In the genomic region with DNA sequence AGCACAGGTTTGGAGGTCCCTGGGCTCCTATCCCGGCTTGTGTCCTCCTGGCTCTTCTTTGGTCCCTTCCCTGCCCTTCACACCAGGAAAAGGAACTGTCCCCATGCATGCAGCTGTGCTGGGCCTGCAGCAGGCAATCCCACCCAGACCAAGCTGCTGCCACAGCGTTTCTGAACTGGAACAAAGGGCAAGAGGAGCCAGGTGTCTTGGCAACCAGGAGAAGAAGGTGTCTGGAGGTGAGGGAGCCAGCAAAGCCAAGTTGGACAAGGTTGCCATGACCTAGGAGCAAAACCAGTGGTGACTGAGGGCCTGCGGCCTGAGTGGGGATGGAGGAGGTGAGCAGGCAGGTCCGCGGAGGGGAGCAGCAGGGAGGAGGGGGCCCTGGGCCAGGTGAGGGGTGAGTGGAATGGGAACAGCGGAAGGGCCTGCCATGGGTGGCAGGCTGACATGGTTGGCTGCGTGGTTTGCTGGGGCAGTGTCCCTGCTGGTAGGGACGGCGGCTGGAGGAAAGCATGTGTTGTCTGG, we compare ENCODE assay signal across 8 mouse cellular contexts. TPM values are rescaled to one million over a fixed set of nuclear protein-coding genes. Genes with fewer than 3 reads are reported as not detected.
A peak's percentile ranks its signal among the peaks of the same experiment; 100 is the strongest.
DNase-seq lines count a peak whose midpoint lies in the region; ATAC-seq and TF ChIP-seq lines count a peak whose summit lies in the region.

A gene (plus strand): TSS at position 126 of the 525 bp plus-strand sequence.

- H3K27ac ChIP-seq in cerebellum, adult 2 months (ENCODE audit: insufficient read depth, low read length) = no peak within 1 kb of the TSS
- H3K27ac ChIP-seq in forebrain, postnatal 0 days (ENCODE audit: low read depth, low read length) = no peak within 1 kb of the TSS
- no peak within 1 kb of the TSS for H3K27ac ChIP-seq in hindbrain, embryonic 15.5 days (replicated peaks)
- peak within 1 kb of the TSS; percentile 46; the same call in 1 of the 2 replicates for H3K27ac ChIP-seq in liver, embryonic 12.5 days

- no peaks in the 10 kb centered on the region for H3K36me3 ChIP-seq in forebrain, postnatal 0 days (ENCODE audit: insufficient read depth)
- no peaks in the 10 kb centered on the region for H3K36me3 ChIP-seq in hindbrain, embryonic 15.5 days
- H3K36me3 ChIP-seq in liver, embryonic 12.5 days = no peaks in the 10 kb centered on the region

- no peaks in the 10 kb centered on the region for H3K4me1 ChIP-seq in cerebellum, adult 2 months (ENCODE audit: control insufficient read depth, insufficient read depth, low read length)
- no peaks in the 10 kb centered on the region for H3K4me1 ChIP-seq in forebrain, postnatal 0 days (ENCODE audit: insufficient read depth)
- H3K4me1 ChIP-seq in hindbrain, embryonic 15.5 days (replicated peaks) = no peaks in the 10 kb centered on the region
- H3K4me1 ChIP-seq in liver, embryonic 12.5 days = peaks cover 69% of the 10 kb centered on the region

- TF ChIP-seq CTCF in cerebellum, adult 2 months (IDR thresholded peaks at IDR 0.05; ENCODE audit: borderline replicate concordance, insufficient read depth, low read depth, low read length) = no peak
- no peak for TF ChIP-seq CTCF in forebrain, postnatal 0 days (IDR thresholded peaks at IDR 0.05; ENCODE audit: low read depth)

- no peaks in the 10 kb centered on the region for H3K27me3 ChIP-seq in cerebellum, adult 2 months (ENCODE audit: control insufficient read depth, insufficient read depth, low read length)
- H3K27me3 ChIP-seq in forebrain, postnatal 0 days (ENCODE audit: insufficient read depth, low read length) = no peaks in the 10 kb centered on the region
- H3K27me3 ChIP-seq in hindbrain, embryonic 15.5 days = no peaks in the 10 kb centered on the region
- H3K27me3 ChIP-seq in liver, embryonic 12.5 days (replicated peaks) = no peaks in the 10 kb centered on the region

- ATAC-seq in activated CD4-positive, CD25-positive, alpha-beta regulatory T cell, adult 4 months = no peak
- ATAC-seq in forebrain, postnatal 0 days = no peak
- ATAC-seq in hindbrain, embryonic 15.5 days (ENCODE audit: low FRiP score, low read depth) = no peak
- ATAC-seq in liver, embryonic 12.5 days = no peak
- no peak for ATAC-seq in frontal cortex, adult (ENCODE audit: low TSS enrichment)

- no peaks in the 10 kb centered on the region for H3K9me3 ChIP-seq in forebrain, postnatal 0 days (ENCODE audit: low read length)
- H3K9me3 ChIP-seq in hindbrain, embryonic 15.5 days = no peaks in the 10 kb centered on the region
- no peaks in the 10 kb centered on the region for H3K9me3 ChIP-seq in liver, embryonic 12.5 days (replicated peaks)

- H3K4me2 ChIP-seq in forebrain, postnatal 0 days (ENCODE audit: low read depth) = no peak within 1 kb of the TSS
- H3K4me2 ChIP-seq in hindbrain, embryonic 15.5 days = no peak within 1 kb of the TSS
- no peak within 1 kb of the TSS for H3K4me2 ChIP-seq in liver, embryonic 12.5 days

- WGBS in cerebellum, adult 2 months = 57% methylated on average over 9 of the region's 9 CpGs
- 51% methylated on average over 9 of the region's 9 CpGs for WGBS in forebrain, postnatal 0 days
- WGBS in hindbrain, embryonic 15.5 days = 44% methylated on average over 9 of the region's 9 CpGs
- 69% methylated on average over 9 of the region's 9 CpGs for WGBS in liver, embryonic 12.5 days (ENCODE audit: insufficient replicate concordance)

- no peak for DNase-seq in cerebellum, adult 2 months
- DNase-seq in cerebellum, postnatal 14 days = no peak
- no peak for DNase-seq in forebrain, postnatal 0 days
- DNase-seq in right cerebral cortex, postnatal 14 days = no peak

- H3K9ac ChIP-seq in forebrain, postnatal 0 days = no peak within 1 kb of the TSS
- no peak within 1 kb of the TSS for H3K9ac ChIP-seq in hindbrain, embryonic 15.5 days
- H3K9ac ChIP-seq in liver, embryonic 12.5 days = 0 out of 2 replicates have a peak within 1 kb of the TSS, but pooled peaks have one; percentile 2

- no peak for TF ChIP-seq POLR2A in cerebellum, adult 2 months (IDR thresholded peaks at IDR 0.05; ENCODE audit: borderline replicate concordance, insufficient read depth, low read length)

- no peak within 1 kb of the TSS for H3K4me3 ChIP-seq in cerebellum, adult 2 months (replicated peaks; ENCODE audit: insufficient read depth, low read depth, low read length)
- H3K4me3 ChIP-seq in forebrain, postnatal 0 days (ENCODE audit: low read depth, low read length) = no peak within 1 kb of the TSS
- no peak within 1 kb of the TSS for H3K4me3 ChIP-seq in hindbrain, embryonic 15.5 days
- no peak within 1 kb of the TSS for H3K4me3 ChIP-seq in liver, embryonic 12.5 days

RNA-seq across cellular contexts. Expression of the gene that starts here (rescaled TPM):
- 888 and 964 TPM in 2 replicates for polyA plus RNA-seq in cerebellum, adult 2 months (2012; rRNA removed)
- 100 to 1,000 TPM; 346 to 370 TPM for polyA plus RNA-seq in activated CD4-positive, CD25-positive, alpha-beta regulatory T cell, adult 4 months (2017; shearing (Covaris generic))
- 401 and 478 TPM in 2 replicates for total RNA-seq in forebrain, postnatal 0 days (2014; rRNA removed)
- polyA plus RNA-seq in forebrain, postnatal 0 days (2015; fragmentation: Nextera tagmentation; extraction: Ambion mirVana) = 644 and 800 TPM in 2 replicates
- polyA plus RNA-seq in hindbrain, embryonic 15.5 days (2015; fragmentation: Nextera tagmentation; extraction: Ambion mirVana) = 583 and 596 TPM in 2 replicates
- 682 and 685 TPM in 2 replicates for polyA plus RNA-seq in liver, embryonic 12.5 days (2016; fragmentation: Nextera tagmentation; extraction: Ambion mirVana)
